Mouse (Mus musculus) ovary, adult 10 weeks (tissue): ENCODE data around the gene Nrbp1. TPM values are rescaled to one million over a fixed set of nuclear protein-coding genes. Genes with fewer than 3 reads are reported as not detected.

ENCODE experiments used
- polyA plus RNA-seq: library from polyadenylated mRNA; stranded (reverse); fragments of 350-450 nt; fragmentation: Illumina TruSeq; extraction: RNeasy Lipid Tissue Mini Kit (QIAGEN cat#74804); gene quantifications from one replicate; pipeline ENCODE4 v1.2.3, GENCODE M21; 2014

The Nrbp1 gene
- 85.1 TPM for polyA plus RNA-seq

GRCm38 (mm10) chr5:31240637-31241521 lies at the start of gene Nrbp1, which contains the start of gene Gm9970:
Gene Nrbp1, plus strand, starts transcription at chr5:31240864.
Gene Gm9970, minus strand, starts transcription at chr5:31241232.

GRCm38 (mm10) chr5:31192939-31193630 lies 47.6 kb upstream of the Nrbp1 start, which contains the start of the genes Snx17 and Eif2b4:
Gene Snx17, plus strand, starts transcription at chr5:31193227.
Gene Eif2b4, minus strand, starts transcription at chr5:31193430.

DNA sequence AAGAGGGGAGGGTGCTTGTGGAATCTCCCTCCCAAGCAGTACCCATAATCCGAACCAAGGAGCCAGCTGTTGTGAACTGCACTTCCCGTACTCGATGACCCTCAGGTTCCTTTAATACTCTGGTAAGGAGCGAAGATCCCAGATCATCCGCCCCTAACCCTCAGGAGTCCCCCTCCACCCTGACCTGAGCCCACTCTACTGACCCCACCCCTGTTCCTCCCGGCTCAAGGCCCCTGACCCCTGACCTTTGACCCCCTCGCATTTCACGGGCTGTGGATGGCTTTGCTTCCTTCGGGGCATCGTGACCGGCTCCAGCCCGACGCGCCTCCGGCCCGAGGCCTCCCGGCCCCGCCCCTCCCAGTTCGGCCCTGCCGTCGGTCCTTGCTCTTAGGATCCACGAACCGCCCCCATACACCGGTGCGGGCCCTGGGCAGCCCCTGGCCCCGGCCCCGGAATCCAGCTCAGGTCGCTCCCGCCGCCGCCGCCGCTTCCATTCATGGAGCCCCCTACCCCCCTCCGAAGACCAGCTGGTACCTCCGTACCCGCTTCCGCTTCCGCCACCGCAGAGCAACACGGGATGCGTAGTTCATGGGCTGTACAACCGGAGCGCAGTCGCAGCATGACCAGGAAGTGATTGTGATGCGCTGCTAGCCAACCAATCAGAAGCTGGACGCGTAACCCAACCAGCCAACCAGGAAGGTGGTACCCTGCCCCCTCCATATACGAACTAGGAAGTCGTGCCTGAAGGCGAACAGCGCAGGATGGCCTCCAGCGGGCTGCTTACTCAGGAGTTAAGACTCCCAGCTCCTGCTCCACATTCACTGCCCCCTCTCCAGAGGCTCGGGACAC lies 38.7 kb upstream of the Nrbp1 start, which contains the start of gene Zfp513:
Gene Zfp513, minus strand, starts transcription at position 562 of the 849 bp plus-strand sequence.

GRCm38 (mm10) chr5:31220448-31221303 lies 20.0 kb upstream of the Nrbp1 start, which contains the start of gene Ppm1g:
Gene Ppm1g, minus strand, starts transcription at chr5:31220687.

DNA sequence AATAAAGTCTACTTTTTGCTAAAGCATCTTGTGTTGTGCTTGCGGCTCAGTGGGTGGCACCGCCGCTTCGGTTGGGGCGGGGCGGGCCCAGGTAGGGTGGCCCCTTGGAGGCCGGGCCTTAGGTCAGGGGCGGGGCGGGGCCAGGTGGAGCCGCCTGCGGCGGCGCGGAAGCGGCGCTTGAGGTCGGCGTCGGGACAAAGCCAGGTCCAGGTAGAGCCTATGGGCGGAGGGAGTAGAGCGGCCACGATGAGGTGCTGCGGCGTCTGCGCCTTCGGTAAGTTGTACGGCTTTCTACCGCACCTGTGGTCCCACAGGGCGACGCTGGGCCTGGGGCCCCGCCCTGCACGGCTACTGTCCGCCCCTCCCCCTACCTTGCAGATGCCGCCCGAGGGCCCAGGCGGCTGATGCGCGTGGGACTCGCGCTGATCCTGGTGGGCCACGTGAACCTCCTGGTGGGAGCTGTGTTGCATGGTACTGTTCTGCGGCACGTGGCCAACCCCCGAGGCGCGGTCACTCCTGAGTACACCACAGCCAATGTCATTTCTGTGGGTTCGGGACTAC lies 11.0 kb downstream of the Nrbp1 start, which contains the start of gene Krtcap3:
Gene Krtcap3, plus strand, starts transcription at position 151 of the 561 bp plus-strand sequence.

DNA sequence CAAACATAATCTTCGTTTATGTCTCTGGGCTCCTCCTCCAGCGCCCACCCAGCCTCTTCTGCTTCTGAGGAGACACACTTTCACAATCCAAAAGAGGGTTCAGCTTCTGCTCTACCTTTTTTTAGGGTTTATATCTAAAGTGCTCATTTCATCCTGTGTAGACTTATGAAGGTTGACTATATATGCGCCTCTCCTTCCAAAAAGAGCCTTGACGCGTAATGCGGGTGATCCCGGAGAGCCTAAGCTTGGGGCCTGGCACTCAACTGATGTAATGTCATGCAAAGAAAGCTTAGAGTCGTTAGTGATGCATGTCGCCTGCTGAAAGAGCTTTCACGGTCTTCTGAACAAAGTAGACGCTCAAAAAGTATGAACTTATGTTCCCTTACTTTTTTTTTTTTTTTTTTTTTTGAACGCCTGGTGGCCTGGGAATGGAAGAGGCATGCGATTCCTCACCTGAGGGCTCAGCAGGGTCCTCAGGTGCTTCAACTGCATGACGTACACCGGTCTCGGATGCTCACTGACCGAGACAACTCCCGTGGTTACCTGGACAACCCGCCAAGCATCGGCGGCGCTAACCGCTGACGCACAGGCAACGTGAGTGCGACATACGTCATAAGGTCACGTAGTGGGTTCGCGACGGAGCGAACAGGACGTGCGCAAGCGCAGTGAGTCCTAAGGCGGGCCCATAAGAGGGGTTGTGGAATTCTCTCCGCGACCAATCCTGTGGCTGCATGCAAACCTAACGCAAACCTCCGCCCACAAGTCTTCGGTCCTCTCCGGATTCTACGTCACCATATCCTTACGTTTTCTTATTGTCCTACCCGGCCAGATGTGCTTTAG lies 50.1 kb downstream of the Nrbp1 start, which contains the start of gene Ift172:
Gene Ift172, minus strand, starts transcription at position 596 of the 840 bp plus-strand sequence.

DNA sequence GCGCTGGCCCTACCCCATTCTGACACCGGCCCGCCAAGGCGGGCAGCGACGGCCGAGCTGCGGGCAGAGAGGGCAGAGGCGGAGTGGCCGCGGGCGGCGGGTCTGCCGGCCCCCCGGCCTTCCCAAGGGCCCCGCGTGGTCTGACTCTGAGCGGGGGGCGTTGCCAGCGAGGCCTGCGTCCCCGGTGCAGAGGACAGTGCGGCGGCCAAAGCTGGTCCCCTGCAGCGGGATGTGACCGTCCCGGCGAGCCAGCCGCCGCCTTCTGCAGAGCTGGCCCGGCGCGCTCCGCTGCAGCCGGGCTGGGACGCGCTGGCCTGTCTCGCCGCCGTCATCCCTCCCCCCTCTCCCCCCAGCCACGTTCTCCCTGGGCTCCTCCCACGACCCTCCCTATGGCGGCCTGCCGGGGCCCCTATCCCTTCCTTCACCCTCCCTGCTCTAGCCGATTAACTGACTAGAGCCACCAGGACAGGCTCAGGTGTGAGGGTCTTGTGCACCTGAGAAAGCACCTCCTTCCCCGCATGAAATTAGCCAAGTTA lies 55.0 kb downstream of the Nrbp1 start, which contains the start of gene Fndc4:
Gene Fndc4, minus strand, starts transcription at position 475 of the 536 bp plus-strand sequence.

DNA sequence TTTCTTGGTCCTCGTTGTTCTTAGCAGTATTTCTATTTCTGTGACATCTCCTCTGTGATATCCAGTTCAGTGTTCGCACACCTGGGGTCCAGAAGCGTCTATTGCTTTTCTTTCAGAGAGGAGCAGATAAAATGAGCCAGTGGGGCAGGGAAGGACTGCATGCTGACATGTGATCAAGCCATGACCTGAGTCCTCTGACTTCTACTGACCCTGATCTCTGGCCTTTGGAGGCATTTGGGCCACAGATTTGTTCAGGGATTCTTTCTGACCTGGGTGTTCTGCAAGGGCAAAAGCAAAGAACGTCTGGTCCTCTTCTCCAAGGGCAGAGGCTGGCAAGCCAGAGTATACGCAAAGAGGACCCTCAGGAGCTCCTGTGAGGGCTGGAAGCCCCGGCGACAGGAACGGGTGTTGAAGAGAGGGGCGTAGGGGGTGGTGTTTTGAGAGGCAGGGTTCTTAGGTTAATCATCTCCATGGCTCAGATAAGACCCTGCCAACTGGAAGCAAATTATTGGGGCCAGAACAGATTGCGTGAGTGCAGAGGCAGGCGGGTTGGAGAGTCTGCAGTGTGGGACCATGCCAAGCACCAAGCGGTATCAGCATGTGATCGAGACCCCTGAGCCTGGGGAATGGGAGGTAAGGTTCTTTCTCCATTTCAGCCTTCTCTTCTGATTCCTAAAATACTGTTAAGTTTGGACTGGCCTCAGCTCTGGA lies 56.5 kb downstream of the Nrbp1 start, which contains the start of gene Gckr:
Gene Gckr, plus strand, starts transcription at position 397 of the 711 bp plus-strand sequence.

Other genes with a start within 250 kb of the Nrbp1 start
- gene Atraid, start 192.6 kb upstream of the Nrbp1 start, polyA plus RNA-seq: 77.8 TPM
- gene Slc5a6, start 191.9 kb upstream of the Nrbp1 start, polyA plus RNA-seq: 1.9 TPM
- 1.7 TPM for gene Cad, start 186.1 kb upstream of the Nrbp1 start, polyA plus RNA-seq
- 0.97 TPM for gene Dnajc5g, start 134.6 kb upstream of the Nrbp1 start, polyA plus RNA-seq
- not detected for gene Slc30a3, start 132.6 kb upstream of the Nrbp1 start, polyA plus RNA-seq
- not detected for gene Trim54, start 124.2 kb upstream of the Nrbp1 start, polyA plus RNA-seq
- gene Ucn, start 102.0 kb upstream of the Nrbp1 start, polyA plus RNA-seq: not detected
- 41.7 TPM for gene Mpv17, start 86.6 kb upstream of the Nrbp1 start, polyA plus RNA-seq
- 0.48 TPM for gene Gm29609, start 61.0 kb upstream of the Nrbp1 start, polyA plus RNA-seq
- 47.4 TPM for gene Gtf3c2, start 60.7 kb upstream of the Nrbp1 start, polyA plus RNA-seq
- 57.4 TPM for gene Snx17, start 47.6 kb upstream of the Nrbp1 start, polyA plus RNA-seq
- gene Eif2b4, start 47.4 kb upstream of the Nrbp1 start, polyA plus RNA-seq: 2.3 TPM
- gene Zfp513, start 38.6 kb upstream of the Nrbp1 start, polyA plus RNA-seq: 1.5 TPM
- 30.2 TPM for gene Ppm1g, start 20.2 kb upstream of the Nrbp1 start, polyA plus RNA-seq
- gene Gm9970, start 368 bp downstream of the Nrbp1 start, polyA plus RNA-seq: not detected
- gene Krtcap3, start 10.8 kb downstream of the Nrbp1 start, polyA plus RNA-seq: not detected
- gene Ift172, start 50.3 kb downstream of the Nrbp1 start, polyA plus RNA-seq: 18.2 TPM
- 9.6 TPM for gene Fndc4, start 55.2 kb downstream of the Nrbp1 start, polyA plus RNA-seq
- gene Gckr, start 56.6 kb downstream of the Nrbp1 start, polyA plus RNA-seq: 0.43 TPM
- 44.2 TPM for gene Zfp512, start 211.6 kb downstream of the Nrbp1 start, polyA plus RNA-seq
- not detected for gene 4930548H24Rik, start 244.9 kb downstream of the Nrbp1 start, polyA plus RNA-seq